Mouse (Mus musculus): ENCODE measurements around the gene Timp2.

- no peak for TF ChIP-seq POLR2A (IDR thresholded peaks at IDR 0.05; ENCODE audit: insufficient read depth, low read length)
- no peak for TF ChIP-seq EP300 (IDR thresholded peaks at IDR 0.05; ENCODE audit: insufficient read depth, low read depth, low read length)
- TF ChIP-seq CTCF (IDR thresholded peaks at IDR 0.05; ENCODE audit: low read depth, low read length) = no peak
Observed at GRCm38 (mm10) chr11:118403183-118403582, 47.6 kb upstream of the Timp2 start.
